Mouse (Mus musculus) intestine, embryonic 16.5 days (tissue): ENCODE measurements around the gene Ahcyl2. TPM values are rescaled to one million over a fixed set of nuclear protein-coding genes. Genes with fewer than 3 reads are reported as not detected.

Source experiments
- ATAC-seq: fragments of 200-750 bp; cut with Nextera tagmentation; 2 replicates; pipeline ENCODE4 v1.8.0; 2017; ENCODE audit warnings: moderate TSS enrichment, moderate library complexity
- H3K27ac ChIP-seq: fragments of 300-500 bp; sonication (generic); 2 replicates; pipeline ENCODE4 v1.5.1; 2014; ENCODE audit warnings: mild to moderate bottlenecking, low read length
- H3K27me3 ChIP-seq: fragments of 300-500 bp; sonication (generic); replicated peaks from 2 replicates; pipeline ENCODE4 v1.6.1; 2014; ENCODE audit warnings: low read length, control low read depth, mixed read lengths; ENCODE audit not compliant: control insufficient read depth, insufficient read depth
- H3K36me3 ChIP-seq: fragments of 300-500 bp; sonication (generic); 2 replicates; pipeline ENCODE4 v1.6.1; 2014; ENCODE audit warnings: low read length, control low read depth; ENCODE audit not compliant: control insufficient read depth, insufficient read depth
- H3K4me1 ChIP-seq: fragments of 300-500 bp; sonication (generic); 2 replicates; pipeline ENCODE4 v1.6.1; 2014; ENCODE audit warnings: low read length, control low read depth, mixed read lengths; ENCODE audit not compliant: control insufficient read depth, insufficient read depth
- H3K4me2 ChIP-seq: fragments of 300-500 bp; sonication (generic); 2 replicates; pipeline ENCODE4 v1.6.1; 2014; ENCODE audit warnings: low read depth, low read length, control low read depth
- H3K4me3 ChIP-seq: fragments of 300-500 bp; sonication (generic); 2 replicates; pipeline ENCODE4 v1.5.1; 2014; ENCODE audit warnings: mild to moderate bottlenecking, low read length
- H3K9ac ChIP-seq: fragments of 300-500 bp; sonication (generic); 2 replicates; pipeline ENCODE4 v1.6.1; 2014; ENCODE audit warnings: low read depth, low read length
- H3K9me3 ChIP-seq: fragments of 300-500 bp; sonication (generic); 2 replicates; pipeline ENCODE4 v1.6.1; 2016; ENCODE audit warnings: low read length, control low read depth; ENCODE audit not compliant: control insufficient read depth
- WGBS: fragments of 180-500 bp; shearing (Covaris S2); extraction: QIAGEN DNeasy Blood & Tissue Kit; methylation state at CpG from one replicate; pipeline ENCODE4 v1.1.7; 2014; 5-methylcytosine and 5-hydroxymethylcytosine counted together
- polyA plus RNA-seq: library from polyadenylated mRNA; unstranded; fragments of >200 nt; fragmentation: Nextera tagmentation; extraction: Ambion mirVana; gene quantifications from 2 replicates; pipeline ENCODE4 v1.2.1, GENCODE M21; 2015

Gene Ahcyl2
- polyA plus RNA-seq, 1 experiment from 2014 or later: 80.5 TPM

DNA sequence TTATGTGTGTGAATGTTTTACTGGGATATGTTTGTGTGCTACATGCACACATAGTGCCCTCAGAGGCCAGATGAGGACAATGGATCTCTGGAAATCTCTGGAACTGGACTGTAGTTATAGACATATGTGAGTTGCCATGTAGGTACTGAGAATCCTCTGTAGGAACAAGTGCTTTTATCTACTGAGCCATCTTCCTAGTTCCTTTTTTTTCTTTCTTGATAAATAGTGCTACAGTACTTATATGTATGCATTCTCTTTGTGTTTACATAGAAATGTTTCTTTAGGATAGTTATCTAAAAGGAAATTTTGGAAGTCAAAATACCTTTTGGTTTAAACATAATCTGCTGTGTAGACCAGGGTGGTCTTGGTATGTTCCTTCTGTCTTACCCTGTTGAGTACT, 12.3 kb downstream of the Ahcyl2 start:
- Histone ChIP-seq H3K4me1 (no peaks in the 10 kb centered on the region), H3K36me3 (no peaks in the 10 kb centered on the region), H3K27ac (no peak overlapping the region), H3K4me2 (no peak overlapping the region), H3K9ac (no peak overlapping the region), H3K9me3 (no peaks in the 10 kb centered on the region), H3K27me3 (no peaks in the 10 kb centered on the region), H3K4me3 (no peak overlapping the region)
- no peak for ATAC-seq

DNA sequence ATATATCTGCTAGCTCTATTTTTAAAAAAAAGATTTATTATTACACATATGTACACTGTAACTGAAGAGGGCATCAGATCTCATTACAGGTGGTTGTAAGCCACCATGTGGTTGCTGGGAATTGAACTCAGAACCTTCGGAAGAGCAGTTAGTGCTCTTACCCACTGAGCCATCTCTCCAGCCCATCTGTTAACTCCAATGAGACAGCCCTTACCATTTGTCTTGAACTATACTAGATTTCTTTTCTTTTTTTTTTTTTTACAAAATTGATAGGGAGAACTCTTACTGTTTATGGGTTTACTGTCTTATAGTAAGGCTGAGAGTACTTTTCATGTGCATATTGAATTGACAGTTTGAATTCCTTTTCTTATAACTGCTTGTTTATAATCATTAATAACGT, 12.8 kb downstream of the Ahcyl2 start:
- Histone ChIP-seq H3K4me2 (no peak overlapping the region), H3K9me3 (no peaks in the 10 kb centered on the region), H3K27ac (no peak overlapping the region), H3K9ac (no peak overlapping the region), H3K27me3 (no peaks in the 10 kb centered on the region), H3K4me1 (no peaks in the 10 kb centered on the region), H3K36me3 (no peaks in the 10 kb centered on the region), H3K4me3 (no peak overlapping the region)
- no peak for ATAC-seq
- WGBS: 90% methylated on average over 2 of the region's 2 CpGs

DNA sequence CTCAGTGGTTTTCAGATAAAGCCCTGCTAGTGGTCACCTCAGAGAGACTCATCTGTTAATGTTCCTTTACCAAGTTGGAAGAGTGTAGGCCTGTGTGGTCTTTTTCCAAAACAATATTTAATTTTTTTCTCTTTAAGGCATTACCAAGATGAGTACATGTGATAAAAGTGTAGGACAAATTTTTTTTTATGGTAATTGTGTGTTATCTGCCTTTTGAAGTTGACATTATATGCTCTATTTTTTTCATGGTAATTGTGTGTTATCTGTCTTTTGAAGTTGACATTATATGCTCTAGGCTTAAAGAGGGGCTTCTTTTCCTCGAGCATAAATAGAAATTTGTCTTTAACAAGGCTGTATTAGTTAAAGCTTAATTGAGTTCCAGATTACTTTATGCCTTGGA, 14.4 kb downstream of the Ahcyl2 start:
- Histone ChIP-seq H3K4me3 (no peak overlapping the region), H3K4me2 (no peak overlapping the region), H3K4me1 (no peaks in the 10 kb centered on the region), H3K36me3 (no peaks in the 10 kb centered on the region), H3K9ac (no peak overlapping the region), H3K27me3 (no peaks in the 10 kb centered on the region), H3K9me3 (no peaks in the 10 kb centered on the region), H3K27ac (no peak overlapping the region)
- 51% methylated on average over 1 of the region's 1 CpGs for WGBS
- no peak for ATAC-seq

DNA sequence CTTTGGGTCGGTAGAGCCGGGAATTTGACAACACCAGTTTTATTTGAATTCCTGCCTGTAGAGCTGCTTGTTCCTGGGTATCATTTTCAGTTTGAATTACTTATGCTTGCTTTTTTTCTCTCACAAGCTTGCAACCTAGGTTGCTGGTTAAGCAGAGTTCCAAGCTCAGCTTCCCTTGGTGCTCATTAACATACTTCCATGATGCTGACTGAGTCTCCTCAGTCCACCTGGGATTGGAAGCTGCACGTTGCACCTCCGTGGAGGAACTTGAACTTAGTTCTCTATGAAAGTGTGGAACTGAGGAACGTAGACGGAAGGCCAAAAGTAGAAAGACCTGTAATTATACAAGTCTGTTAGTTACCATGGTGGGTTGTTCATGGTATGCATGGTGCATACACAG, 16.1 kb downstream of the Ahcyl2 start:
- no peak overlapping the region for H3K4me2 ChIP-seq

DNA sequence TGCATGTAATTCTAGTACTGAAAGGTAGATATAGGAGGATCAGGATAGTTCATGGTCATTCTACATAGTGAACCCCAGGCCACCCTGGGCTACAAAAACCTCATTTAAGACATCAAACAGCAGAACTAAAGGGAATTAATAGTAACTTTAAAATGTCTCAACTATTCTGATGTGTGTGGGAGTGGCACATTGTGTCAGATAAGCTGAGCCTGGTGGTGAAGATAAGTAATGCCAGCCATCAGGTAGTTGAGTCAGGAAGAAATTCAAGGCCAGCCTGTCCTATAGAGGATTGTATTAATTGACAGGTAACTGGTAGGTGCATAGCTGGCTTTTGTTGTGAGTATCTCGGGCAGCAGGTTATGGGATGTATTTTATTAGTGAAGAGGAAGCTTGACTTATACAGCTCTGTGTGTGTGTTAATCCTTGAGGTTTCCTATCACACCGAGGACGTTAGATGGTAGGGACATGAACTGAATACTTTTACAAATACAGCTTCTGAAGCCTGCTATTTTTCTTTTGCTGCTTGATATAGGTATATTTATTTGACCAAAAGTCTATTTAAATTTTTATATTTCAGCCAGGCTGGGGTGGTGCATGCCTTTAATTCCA, 16.7 kb downstream of the Ahcyl2 start:
- Histone ChIP-seq H3K4me2 (no peak overlapping the region), H3K9me3 (no peaks in the 10 kb centered on the region), H3K4me1 (no peaks in the 10 kb centered on the region), H3K27ac (no peak overlapping the region), H3K9ac (no peak overlapping the region), H3K36me3 (no peaks in the 10 kb centered on the region), H3K27me3 (no peaks in the 10 kb centered on the region), H3K4me3 (no peak overlapping the region)
- no peak for ATAC-seq
- WGBS: 87% methylated on average over 3 of the region's 3 CpGs

More for the DNA sequence above, 16.1 kb downstream of the Ahcyl2 start:
- Histone ChIP-seq H3K4me3 (no peak overlapping the region), H3K27me3 (no peaks in the 10 kb centered on the region), H3K4me1 (no peaks in the 10 kb centered on the region), H3K36me3 (no peaks in the 10 kb centered on the region), H3K9ac (no peak overlapping the region), H3K9me3 (no peaks in the 10 kb centered on the region), H3K27ac (no peak overlapping the region)
- 90% methylated on average over 6 of the region's 6 CpGs for WGBS
- no peak for ATAC-seq

DNA sequence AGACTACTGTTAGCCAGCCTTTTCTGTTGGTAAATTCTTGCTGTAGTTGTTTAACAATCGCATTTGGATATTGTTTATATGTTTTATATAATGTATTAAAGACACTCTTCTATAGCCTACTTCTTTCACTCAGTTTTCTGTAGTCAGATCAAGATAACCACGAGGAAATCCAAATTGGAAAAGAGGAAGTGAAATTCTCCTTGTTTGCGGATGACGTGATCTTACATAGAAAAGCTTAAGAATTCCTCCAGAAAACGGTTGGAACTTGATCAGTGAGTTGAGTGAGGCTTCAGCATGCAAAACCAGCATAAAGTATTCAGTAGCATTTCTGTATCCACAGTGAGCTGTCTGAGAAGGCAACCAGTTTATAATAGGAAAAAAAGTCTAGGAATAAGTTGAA, 17.9 kb downstream of the Ahcyl2 start:
- Histone ChIP-seq H3K27me3 (no peaks in the 10 kb centered on the region), H3K4me3 (no peak overlapping the region), H3K4me1 (no peaks in the 10 kb centered on the region), H3K36me3 (no peaks in the 10 kb centered on the region), H3K27ac (no peak overlapping the region), H3K9me3 (no peaks in the 10 kb centered on the region), H3K4me2 (no peak overlapping the region), H3K9ac (no peak overlapping the region)
- no peak for ATAC-seq
- 84% methylated on average over 5 of the region's 5 CpGs for WGBS

DNA sequence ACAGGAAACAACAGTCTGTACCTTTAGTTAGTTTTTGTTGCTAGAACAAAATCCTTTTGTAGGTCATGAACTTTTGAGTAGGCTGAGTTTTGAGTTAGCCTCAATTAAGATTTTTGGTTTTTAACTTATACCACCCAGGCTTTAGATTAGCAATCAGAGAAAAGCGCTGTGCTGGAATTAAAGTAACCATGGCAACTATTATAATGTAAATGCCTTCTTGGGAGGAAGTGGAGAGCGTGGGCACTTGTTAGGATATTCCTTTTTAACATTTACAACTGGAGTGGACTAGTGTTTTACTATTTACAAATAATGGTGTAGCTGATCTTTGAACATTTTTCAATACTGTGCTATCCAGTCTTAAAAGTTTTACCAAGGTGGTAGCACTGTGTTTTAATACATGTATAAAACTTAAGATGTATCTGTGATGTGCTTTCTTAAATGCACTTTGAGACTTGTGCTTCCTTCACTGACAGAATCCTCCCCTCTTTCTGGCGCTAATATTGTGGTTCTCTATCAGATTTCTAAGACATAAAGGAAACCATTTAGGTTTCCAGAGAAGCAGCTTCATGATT, 21.1 kb downstream of the Ahcyl2 start:
- ATAC-seq: no peak
- Histone ChIP-seq H3K9me3 (no peaks in the 10 kb centered on the region), H3K4me3 (no peak overlapping the region), H3K4me2 (no peak overlapping the region), H3K9ac (no peak overlapping the region), H3K36me3 (no peaks in the 10 kb centered on the region), H3K27me3 (no peaks in the 10 kb centered on the region), H3K4me1 (no peaks in the 10 kb centered on the region), H3K27ac (no peak overlapping the region)
- 67% methylated on average over 3 of the region's 3 CpGs for WGBS

DNA sequence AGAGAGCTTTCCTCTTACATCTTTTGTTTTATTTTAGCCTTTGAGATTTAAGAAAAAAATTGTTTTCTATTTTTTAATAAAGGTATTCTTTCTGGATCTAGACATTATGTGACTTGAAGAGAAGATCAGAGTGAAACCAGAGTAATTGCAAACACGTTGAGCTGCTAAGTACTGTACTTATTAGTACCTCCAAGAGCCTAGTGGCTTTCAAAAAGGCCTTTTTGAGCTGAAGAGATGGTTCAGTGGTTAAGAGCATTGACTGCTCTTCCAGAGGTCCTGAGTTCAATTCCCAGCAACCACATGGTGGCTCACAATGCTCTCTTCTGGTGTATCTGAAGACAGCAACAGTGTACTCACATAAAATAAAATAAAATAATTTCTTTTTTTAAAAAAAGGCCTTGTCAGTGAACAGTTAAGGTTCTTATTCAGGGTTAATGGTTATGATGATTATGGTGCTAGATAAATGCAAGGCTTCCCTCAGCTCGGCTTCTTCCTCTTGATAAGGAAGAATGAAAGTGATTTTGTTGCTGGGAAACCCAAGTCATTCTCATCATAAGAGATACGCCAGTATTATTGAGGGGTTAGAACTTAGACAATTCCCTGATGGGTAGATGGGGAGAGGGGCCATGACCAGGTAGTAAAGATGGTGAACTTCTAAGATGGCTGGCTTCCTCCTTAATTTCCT, 22.3 kb downstream of the Ahcyl2 start:
- ATAC-seq: no peak
- H3K27me3 ChIP-seq: no peaks in the 10 kb centered on the region
- no peak overlapping the region for H3K9ac ChIP-seq
- no peaks in the 10 kb centered on the region for H3K9me3 ChIP-seq
- no peak overlapping the region for H3K4me2 ChIP-seq
- no peak overlapping the region for H3K4me3 ChIP-seq
- no peaks in the 10 kb centered on the region for H3K36me3 ChIP-seq
- 72% methylated on average over 3 of the region's 3 CpGs for whole genome bisulfite sequencing
- H3K4me1 ChIP-seq: no peaks in the 10 kb centered on the region
- H3K27ac ChIP-seq: no peak overlapping the region

DNA sequence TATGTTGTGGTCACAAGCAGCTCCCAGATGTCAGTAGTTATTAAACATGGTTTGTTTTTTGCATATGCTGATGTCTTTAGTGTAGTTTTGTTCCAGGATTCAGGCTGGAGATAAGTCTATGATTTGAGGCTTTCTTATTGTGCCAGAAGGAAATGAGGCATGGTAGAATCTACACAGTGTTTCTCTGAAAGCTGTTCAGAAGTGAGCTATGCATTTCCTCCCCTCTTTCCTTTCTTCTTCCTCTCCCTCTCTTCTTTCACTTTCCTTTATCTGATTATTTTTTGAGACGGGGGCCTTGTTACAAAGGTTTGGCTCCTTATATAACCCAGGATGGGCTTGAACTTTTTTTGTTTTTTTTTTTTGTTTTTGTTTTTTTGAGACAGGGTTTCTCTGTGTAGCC, 25.7 kb downstream of the Ahcyl2 start:
- 75% methylated on average over 1 of the region's 1 CpGs for WGBS
- Histone ChIP-seq H3K27me3 (no peaks in the 10 kb centered on the region), H3K4me1 (no peaks in the 10 kb centered on the region), H3K36me3 (no peaks in the 10 kb centered on the region), H3K27ac (no peak overlapping the region), H3K9me3 (no peaks in the 10 kb centered on the region), H3K9ac (no peak overlapping the region), H3K4me2 (no peak overlapping the region), H3K4me3 (no peak overlapping the region)
- ATAC-seq: no peak
